Mouse (Mus musculus) cortical plate, adult 2 months (tissue): Measurements from ENCODE around the gene Ptger4. TPM values are rescaled to one million over a fixed set of nuclear protein-coding genes. Genes with fewer than 3 reads are reported as not detected.

Source experiments
- H3K27ac ChIP-seq: fragments of 200-500 bp; 2 replicates; pipeline ENCODE4 v1.5.1; 2012; ENCODE audit warnings: low read length, control low read depth, inconsistent platforms; ENCODE audit not compliant: insufficient read depth
- H3K4me1 ChIP-seq: fragments of 200-500 bp; 2 replicates; pipeline ENCODE4 v1.6.1; 2011; ENCODE audit warnings: low read length; ENCODE audit not compliant: control insufficient read depth, insufficient read depth
- H3K4me3 ChIP-seq: fragments of 200-500 bp; 2 replicates; pipeline ENCODE4 v1.5.1; 2011; ENCODE audit warnings: mild to moderate bottlenecking, low read length, control low read depth; ENCODE audit not compliant: insufficient read depth
- CTCF ChIP-seq: fragments of 200-500 bp; IDR thresholded peaks from 2 replicates; pipeline ENCODE4 v1.5.1; 2011; ENCODE audit warnings: mild to moderate bottlenecking, control low read depth, low read length; ENCODE audit not compliant: insufficient read depth; ENCODE audit errors: extremely low read depth
- POLR2A ChIP-seq: fragments of 200-500 bp; IDR thresholded peaks from 2 replicates; pipeline ENCODE4 v1.6.1; 2011; ENCODE audit warnings: mild to moderate bottlenecking, low read length, control low read depth; ENCODE audit not compliant: insufficient read depth; ENCODE audit errors: extremely low read depth
- polyA plus RNA-seq: library from polyadenylated mRNA; depleted of rRNA; stranded (reverse); fragments of >200 nt; gene quantifications from 2 replicates; pipeline ENCODE4 v1.2.3, GENCODE M21; 2012

Gene Ptger4
- polyA plus RNA-seq, 1 experiment = 0.88 TPM

DNA sequence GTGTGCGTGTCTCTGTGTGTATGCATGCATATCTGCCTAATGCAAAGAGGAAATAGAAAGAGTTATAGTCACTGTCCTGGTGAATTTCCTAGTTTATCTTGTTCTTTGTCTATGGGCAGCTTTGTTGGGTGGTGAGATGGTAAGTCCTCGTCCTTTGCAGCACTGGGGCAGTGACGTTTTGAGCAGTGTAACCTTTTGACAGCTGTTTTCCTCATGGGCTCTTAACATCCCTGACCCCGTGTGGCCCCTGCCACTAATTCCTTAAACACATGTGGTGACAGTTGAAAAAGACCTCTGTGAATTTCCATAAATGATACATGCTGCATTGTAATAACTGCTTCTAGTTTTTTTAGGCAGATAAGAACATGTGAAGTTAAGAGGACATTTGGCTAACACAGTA lies 47.3 kb downstream of the Ptger4 start:
- Histone ChIP-seq H3K4me3 (no peak overlapping the region), H3K4me1 (peaks cover 2% of the 10 kb centered on the region; the same call in 1 of the 2 replicates), H3K27ac (no peak overlapping the region)
- no peak for TF ChIP-seq CTCF

DNA sequence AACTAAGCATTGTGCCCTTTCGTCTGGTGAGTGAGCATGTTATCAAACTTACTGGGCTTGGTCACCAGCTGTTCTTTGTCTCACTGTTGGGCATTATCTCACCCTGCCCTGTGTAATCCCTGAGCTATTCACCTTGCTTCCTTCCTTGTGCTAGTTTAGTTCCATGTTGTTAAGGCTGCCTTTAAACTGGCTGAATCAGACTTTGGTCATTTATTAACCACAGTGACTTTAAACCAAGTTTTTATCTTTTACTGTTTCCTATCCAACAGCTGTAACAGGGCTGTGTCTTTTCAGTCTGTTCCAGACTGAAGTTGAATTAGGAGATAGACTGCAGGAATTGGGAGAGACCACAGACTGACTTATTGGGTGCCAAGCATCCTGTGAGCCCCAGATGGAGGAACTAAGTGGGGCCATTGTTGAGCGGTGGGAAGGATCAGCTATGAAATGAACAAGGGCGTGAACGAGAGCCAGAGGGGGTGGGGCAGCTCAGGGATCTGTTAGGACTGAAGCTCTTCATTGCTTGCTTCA lies 47.9 kb downstream of the Ptger4 start:
- Histone ChIP-seq H3K27ac (no peak overlapping the region), H3K4me3 (no peak overlapping the region), H3K4me1 (peaks cover 2% of the 10 kb centered on the region; the same call in 1 of the 2 replicates)
- TF ChIP-seq POLR2A = no peak
- TF ChIP-seq CTCF = no peak

DNA sequence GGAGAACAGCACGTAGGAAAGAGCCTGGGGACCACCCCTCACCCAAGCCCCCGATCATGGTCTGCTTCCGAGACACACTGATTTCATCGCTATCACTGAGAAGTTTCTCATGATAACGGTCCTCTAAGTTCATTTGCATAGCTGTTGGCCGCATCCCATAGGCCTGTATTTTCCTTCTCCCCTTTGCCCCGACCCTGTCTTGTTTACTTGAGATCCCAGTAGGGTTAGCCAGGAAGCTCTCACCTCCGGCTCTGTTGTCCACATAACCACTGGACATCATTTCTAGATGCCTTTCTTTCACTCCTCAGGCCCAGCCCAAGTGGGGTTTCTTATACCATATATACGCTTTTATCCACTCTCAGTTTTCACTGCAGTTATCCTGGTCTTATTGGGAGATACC lies 49.1 kb downstream of the Ptger4 start:
- H3K4me3 ChIP-seq = no peak overlapping the region
- TF ChIP-seq POLR2A (no peak), CTCF (no peak)
- peaks cover 2% of the 10 kb centered on the region; the same call in 1 of the 2 replicates for H3K4me1 ChIP-seq
- H3K27ac ChIP-seq = no peak overlapping the region

DNA sequence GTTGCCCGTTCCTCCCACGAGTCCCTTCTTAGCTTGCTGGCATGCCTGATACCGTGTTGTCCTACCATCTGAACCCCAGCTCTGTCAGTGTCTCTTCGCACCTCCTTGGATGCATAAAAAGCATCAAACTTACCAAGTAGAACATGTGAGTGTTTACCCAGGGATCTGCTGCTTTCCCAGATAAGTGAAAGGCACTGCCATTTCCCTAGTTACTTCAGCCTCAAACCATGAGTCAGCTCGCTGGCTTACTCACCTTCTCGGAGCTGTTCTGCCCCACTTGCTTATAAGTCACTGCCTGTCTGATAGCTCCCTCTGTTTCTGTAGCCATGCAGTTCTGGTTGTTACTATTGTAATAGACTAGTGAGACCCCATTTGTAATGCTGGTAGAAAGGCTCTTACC lies 49.5 kb downstream of the Ptger4 start:
- Histone ChIP-seq H3K4me1 (peaks cover 2% of the 10 kb centered on the region; the same call in 1 of the 2 replicates), H3K4me3 (no peak overlapping the region), H3K27ac (no peak overlapping the region)
- no peak for TF ChIP-seq CTCF
- no peak for TF ChIP-seq POLR2A

DNA sequence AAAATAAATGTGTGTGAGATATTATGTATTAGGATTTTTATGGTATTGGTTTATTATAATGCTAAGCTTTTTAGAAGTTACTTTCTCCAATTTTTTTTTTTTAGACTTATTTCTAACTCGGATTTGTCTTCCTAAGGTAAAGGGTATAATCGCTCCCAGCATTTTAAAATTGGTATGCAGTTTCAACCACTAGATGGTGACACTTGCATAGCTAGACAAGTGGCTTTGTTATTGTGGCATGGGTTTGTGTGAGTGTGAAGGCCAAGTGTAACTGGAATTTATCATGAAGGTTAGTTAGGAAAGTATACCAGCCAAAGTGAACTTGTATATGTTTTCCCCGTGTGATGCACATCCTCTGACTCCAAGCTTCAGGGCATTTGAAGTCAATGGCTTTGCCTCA lies 50.2 kb downstream of the Ptger4 start:
- Histone ChIP-seq H3K4me1 (peaks cover 4% of the 10 kb centered on the region; the same call in 1 of the 2 replicates), H3K4me3 (no peak overlapping the region), H3K27ac (no peak overlapping the region)
- TF ChIP-seq CTCF (peak; percentile 17; the same call in 1 of the 2 replicates), POLR2A (no peak)

DNA sequence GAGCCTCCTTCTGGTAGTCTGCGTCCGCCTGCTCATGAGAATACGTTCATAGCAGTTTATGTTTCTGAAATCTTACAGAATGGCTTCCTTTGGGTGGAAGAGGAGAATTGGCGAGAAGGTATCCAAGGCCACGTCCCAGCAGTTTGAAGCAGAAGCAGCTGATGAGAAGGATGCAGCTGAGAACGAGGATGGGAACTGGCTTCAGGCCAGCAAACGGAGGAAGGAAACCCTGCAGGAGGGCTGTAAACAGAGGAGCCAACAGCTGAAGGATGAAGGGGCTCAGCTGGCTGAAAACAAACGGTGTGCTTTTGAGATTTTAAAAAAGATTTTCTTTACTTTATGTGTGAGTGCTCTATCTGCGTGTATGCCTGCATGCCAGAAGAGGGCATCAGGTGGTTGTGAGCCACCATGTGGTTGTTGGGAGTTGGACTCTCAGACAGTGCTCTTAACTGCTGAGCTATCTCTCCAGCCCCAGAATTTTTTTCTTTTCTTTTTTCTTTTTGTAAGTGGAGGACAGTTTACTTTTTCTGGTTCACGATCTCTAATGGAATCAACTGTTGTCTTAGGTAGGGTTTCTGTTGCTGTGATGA lies 54.4 kb downstream of the Ptger4 start:
- H3K4me3 ChIP-seq = no peak overlapping the region
- TF ChIP-seq POLR2A = no peak
- 0 out of 2 replicates have a peak, but pooled peaks have one; percentile 16 for TF ChIP-seq CTCF
- H3K27ac ChIP-seq = peak overlapping the region; percentile 47; the same call in 1 of the 2 replicates
- peaks cover 4% of the 10 kb centered on the region; the same call in 1 of the 2 replicates for H3K4me1 ChIP-seq

DNA sequence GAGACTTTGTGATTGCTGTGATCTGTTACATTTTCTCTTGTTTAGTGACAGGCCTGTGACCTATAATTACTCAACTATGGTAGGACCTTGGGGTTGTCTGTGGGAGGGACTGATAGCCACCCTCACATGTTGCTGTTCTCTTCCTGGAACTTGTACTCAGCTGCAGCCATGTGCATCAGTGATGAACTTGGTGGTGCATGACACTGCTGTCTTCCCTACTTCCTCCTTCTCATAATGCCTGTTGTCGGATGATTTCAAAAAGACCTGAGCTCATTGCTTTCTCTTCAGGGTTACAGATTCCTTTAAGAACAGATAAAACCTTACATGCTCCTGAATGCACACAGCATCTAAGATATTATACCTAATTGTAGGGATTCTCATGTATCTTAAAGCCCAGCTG lies 56.0 kb downstream of the Ptger4 start:
- Histone ChIP-seq H3K4me3 (no peak overlapping the region), H3K27ac (no peak overlapping the region), H3K4me1 (peaks cover 4% of the 10 kb centered on the region; the same call in 1 of the 2 replicates)
- TF ChIP-seq CTCF (no peak), POLR2A (no peak)

DNA sequence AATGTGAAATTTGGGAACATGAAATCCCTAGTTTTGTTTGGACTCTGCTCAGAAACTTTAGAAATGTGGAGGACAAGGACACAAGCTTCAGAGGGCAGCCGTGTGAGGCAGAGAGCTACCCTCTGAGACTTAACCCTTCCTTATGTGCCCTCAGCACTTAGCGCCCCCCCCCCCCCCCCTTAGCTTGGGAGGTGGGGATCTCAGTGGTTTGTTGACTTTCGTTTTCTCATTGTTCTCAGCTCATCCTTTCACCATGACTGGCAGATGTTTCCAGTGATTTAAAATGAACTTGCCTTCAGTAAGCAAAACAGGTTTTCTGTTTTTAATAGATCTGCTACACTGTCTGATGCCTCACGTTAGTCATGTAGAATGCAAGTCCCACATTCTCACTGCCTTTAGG lies 56.9 kb downstream of the Ptger4 start:
- H3K4me1 ChIP-seq = peaks cover 4% of the 10 kb centered on the region; the same call in 1 of the 2 replicates
- no peak overlapping the region for H3K27ac ChIP-seq
- TF ChIP-seq CTCF (no peak), POLR2A (no peak)
- H3K4me3 ChIP-seq = no peak overlapping the region; the same call in 1 of the 2 replicates

DNA sequence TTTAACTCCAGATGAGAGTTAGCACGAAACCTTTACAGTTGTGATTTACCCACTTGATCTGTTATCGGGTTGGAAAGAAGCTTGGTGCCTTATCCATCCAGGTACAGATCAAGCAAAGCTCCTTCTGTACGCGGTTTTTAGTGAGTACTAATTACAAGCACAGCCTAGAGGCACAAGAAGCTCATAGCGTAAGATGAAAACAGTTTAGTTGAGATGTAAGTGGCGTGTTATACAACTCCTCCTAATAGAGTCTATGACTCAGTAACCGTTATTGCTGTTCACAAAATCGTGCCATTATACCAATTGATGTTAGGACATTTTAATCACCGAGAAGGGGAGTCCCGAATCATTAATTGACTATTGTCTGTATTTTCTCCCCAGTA lies 57.7 kb downstream of the Ptger4 start:
- TF ChIP-seq CTCF (no peak), POLR2A (0 out of 2 replicates have a peak, but pooled peaks have one; percentile 18)
- Histone ChIP-seq H3K4me1 (peaks cover 4% of the 10 kb centered on the region; the same call in 1 of the 2 replicates), H3K27ac (peak overlapping the region; percentile 19), H3K4me3 (peak overlapping the region; percentile 57)
